Mouse (Mus musculus): ENCODE measurements around the gene Oxt.

DNA sequence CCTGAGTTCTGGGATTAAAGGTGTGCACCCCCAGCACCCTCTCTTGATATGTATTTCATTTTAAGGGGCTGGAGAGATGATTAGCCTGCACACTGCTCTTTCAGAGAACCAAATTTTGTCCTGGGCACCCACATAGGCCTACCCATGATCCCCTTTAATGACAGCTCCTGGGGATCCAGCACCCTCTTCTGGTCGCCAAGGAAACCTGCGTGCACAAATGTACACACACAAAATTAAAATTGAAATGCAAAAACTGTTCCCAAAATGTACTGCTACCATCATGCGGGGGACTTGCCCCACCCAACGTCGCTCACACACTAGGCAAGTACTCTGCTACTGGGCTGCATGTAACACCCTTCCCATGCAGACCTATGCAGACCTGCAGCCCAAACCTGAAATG, 1.0 kb upstream of the Oxt start:
- no peak for TF ChIP-seq CTCF (IDR thresholded peaks at IDR 0.05; ENCODE audit: extremely low read depth, insufficient read depth, low read length)
- TF ChIP-seq POLR2A (IDR thresholded peaks at IDR 0.05; ENCODE audit: extremely low read depth, insufficient read depth, low read length), result no peak

Measured in cortical plate, adult 2 months (tissue).